Mouse (Mus musculus): ENCODE data around the gene Pik3cb. TPM values are rescaled to one million over a fixed set of nuclear protein-coding genes. Genes with fewer than 3 reads are reported as not detected.
A peak's percentile ranks its signal among the peaks of the same experiment; 100 is the strongest.

The Pik3cb gene
- polyA plus RNA-seq (2014; fragmentation: Nextera tagmentation; extraction: Ambion mirVana) = 1.2 and 1.7 TPM in 2 replicates

DNA sequence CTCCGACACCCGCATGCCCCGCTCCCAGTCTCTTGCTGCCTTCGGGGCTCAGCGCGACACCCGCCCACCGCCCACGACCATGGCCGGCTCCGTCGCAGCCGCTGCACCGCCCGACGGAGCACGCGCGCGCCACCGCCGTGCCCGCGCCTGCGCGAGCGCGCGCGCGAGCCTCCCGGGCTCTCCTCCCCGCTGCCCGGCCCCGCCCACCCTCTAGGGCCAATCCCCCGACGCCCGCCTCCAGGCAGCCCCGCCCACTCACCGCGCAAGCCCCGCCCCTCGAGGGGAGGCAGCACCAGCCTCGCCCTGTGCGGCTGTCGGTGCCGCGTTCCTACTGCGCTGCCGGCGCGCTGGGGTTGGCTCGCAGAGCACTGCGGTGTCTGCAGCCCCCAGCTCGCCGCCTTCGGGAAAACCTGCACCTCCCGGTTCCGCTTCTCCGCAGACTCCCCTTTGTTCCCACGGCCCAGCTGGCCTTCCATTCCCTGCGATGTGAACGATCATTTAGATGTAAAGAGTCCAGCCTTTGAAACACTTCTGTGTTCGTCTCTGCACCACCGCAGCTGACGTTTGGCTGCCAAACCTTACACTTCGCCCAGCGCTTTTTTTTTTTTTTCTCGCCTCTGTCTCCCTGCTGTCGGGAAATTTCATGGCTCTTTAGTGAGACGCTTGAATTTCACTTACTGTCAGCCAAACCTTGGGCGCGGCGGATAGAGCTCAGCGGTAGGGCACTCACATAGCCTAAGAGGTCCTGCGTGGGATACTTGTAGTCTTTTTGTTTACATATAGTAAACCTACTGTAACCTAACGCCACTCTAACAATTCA is at the start of gene Pik3cb:
Gene Pik3cb (minus strand): TSS at position 559 of the 820 bp plus-strand sequence.
- peak; percentile 96 for ATAC-seq (ENCODE audit: insufficient number of reproducible peaks, insufficient read depth, low FRiP score, low read depth)
- Histone ChIP-seq H3K27me3 (ENCODE audit: control insufficient read depth, insufficient read depth, low read length) (no peaks in the 10 kb centered on the region), H3K4me3 (ENCODE audit: low read depth, low read length) (peak within 1 kb of the TSS; percentile 54), H3K9ac (replicated peaks; ENCODE audit: low read depth, low read length) (peak within 1 kb of the TSS; percentile 63), H3K27ac (ENCODE audit: low read length) (0 out of 2 replicates have a peak within 1 kb of the TSS, but pooled peaks have one; percentile 21), H3K4me2 (replicated peaks; ENCODE audit: low read depth, low read length) (peak within 1 kb of the TSS; percentile 55), H3K36me3 (ENCODE audit: control insufficient read depth, insufficient read depth, low read length) (no peaks in the 10 kb centered on the region), H3K9me3 (ENCODE audit: control insufficient read depth, low read depth, low read length) (no peaks in the 10 kb centered on the region), H3K4me1 (ENCODE audit: control insufficient read depth, insufficient read depth, low read length) (0 out of 2 replicates have a peak, but pooled peaks cover 4% of the 10 kb centered on the region)
- WGBS = 1% methylated on average over 49 of the region's 77 CpGs

DNA sequence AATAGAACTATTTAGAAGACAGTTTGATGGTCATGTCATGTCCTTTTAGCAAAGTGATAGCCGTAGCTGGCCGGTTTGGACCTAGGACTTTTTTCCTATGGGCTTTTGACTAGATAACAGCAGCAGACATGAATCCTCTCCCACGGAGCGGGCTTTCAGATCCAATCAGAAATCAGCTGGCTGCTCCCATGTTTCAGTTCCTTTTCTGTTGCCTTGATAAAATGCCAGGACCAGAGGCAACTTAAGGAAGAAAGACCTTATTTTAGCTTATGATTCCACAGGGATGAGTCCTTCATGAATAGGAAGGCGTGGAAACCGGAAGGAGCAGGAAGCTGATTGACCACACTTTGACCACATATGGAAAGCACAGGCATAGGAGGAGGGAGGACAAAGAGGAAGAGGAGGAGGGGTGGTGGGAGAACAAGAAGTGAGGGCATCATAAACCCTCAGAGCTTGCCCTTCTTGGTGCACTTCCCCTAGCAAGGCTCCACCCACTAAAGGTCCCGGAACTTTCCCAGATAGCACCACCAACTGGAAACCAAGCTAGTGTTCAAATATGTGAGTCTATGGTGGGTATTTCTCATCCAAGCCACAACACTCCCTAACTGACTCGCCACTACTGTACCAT is 42.7 kb upstream of the Pik3cb start:
- H3K9me3 ChIP-seq (ENCODE audit: control insufficient read depth, low read depth, low read length) = no peaks in the 10 kb centered on the region
- H3K4me1 ChIP-seq (ENCODE audit: control insufficient read depth, insufficient read depth, low read length) = no peaks in the 10 kb centered on the region
- H3K4me3 ChIP-seq (ENCODE audit: low read depth, low read length) = no peak overlapping the region
- no peaks in the 10 kb centered on the region for H3K27me3 ChIP-seq (ENCODE audit: control insufficient read depth, insufficient read depth, low read length)
- ATAC-seq (ENCODE audit: insufficient number of reproducible peaks, insufficient read depth, low FRiP score, low read depth) = no peak
- H3K36me3 ChIP-seq (ENCODE audit: control insufficient read depth, insufficient read depth, low read length) = no peaks in the 10 kb centered on the region
- H3K9ac ChIP-seq (replicated peaks; ENCODE audit: low read depth, low read length) = no peak overlapping the region
- H3K4me2 ChIP-seq (replicated peaks; ENCODE audit: low read depth, low read length) = no peak overlapping the region
- 78% methylated on average over 8 of the region's 8 CpGs for WGBS
- H3K27ac ChIP-seq (ENCODE audit: low read length) = no peak overlapping the region

DNA sequence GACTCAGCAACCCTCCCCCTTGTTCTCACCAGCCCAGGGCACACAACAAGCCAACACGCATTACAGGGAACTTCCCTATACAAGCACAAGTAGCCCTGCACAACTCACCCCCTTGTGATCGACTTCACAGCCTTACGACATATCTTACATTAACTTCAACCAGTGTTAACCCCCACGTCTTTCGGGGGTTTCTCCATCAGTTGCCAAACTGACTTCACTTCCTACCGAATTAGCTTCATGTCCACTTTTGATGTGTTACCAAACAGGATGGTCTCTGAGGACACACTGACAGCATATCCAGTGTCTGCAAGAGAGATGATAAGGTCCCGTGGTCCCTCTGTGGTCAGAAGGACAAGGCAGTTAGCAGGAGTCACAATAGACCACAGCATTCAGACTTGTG is 41.7 kb upstream of the Pik3cb start:
- Histone ChIP-seq H3K4me3 (ENCODE audit: low read depth, low read length) (no peak overlapping the region), H3K27ac (ENCODE audit: low read length) (no peak overlapping the region), H3K9me3 (ENCODE audit: control insufficient read depth, low read depth, low read length) (no peaks in the 10 kb centered on the region), H3K4me1 (ENCODE audit: control insufficient read depth, insufficient read depth, low read length) (no peaks in the 10 kb centered on the region), H3K27me3 (ENCODE audit: control insufficient read depth, insufficient read depth, low read length) (no peaks in the 10 kb centered on the region), H3K9ac (replicated peaks; ENCODE audit: low read depth, low read length) (no peak overlapping the region), H3K36me3 (ENCODE audit: control insufficient read depth, insufficient read depth, low read length) (no peaks in the 10 kb centered on the region), H3K4me2 (replicated peaks; ENCODE audit: low read depth, low read length) (no peak overlapping the region)
- WGBS = 89% methylated on average over 7 of the region's 7 CpGs
- ATAC-seq (ENCODE audit: insufficient number of reproducible peaks, insufficient read depth, low FRiP score, low read depth) = no peak

- H3K4me3 ChIP-seq (ENCODE audit: low read depth, low read length) = no peak overlapping the region
- ATAC-seq (ENCODE audit: insufficient number of reproducible peaks, insufficient read depth, low FRiP score, low read depth) = no peak
- H3K9ac ChIP-seq (replicated peaks; ENCODE audit: low read depth, low read length) = no peak overlapping the region
- H3K27ac ChIP-seq (ENCODE audit: low read length) = no peak overlapping the region
- H3K9me3 ChIP-seq (ENCODE audit: control insufficient read depth, low read depth, low read length) = no peaks in the 10 kb centered on the region
- no peaks in the 10 kb centered on the region for H3K4me1 ChIP-seq (ENCODE audit: control insufficient read depth, insufficient read depth, low read length)
- H3K4me2 ChIP-seq (replicated peaks; ENCODE audit: low read depth, low read length) = no peak overlapping the region
- H3K36me3 ChIP-seq (ENCODE audit: control insufficient read depth, insufficient read depth, low read length) = no peaks in the 10 kb centered on the region
- WGBS = 73% methylated on average over 8 of the region's 8 CpGs
- H3K27me3 ChIP-seq (ENCODE audit: control insufficient read depth, insufficient read depth, low read length) = no peaks in the 10 kb centered on the region
These were observed 39.9 kb upstream of the Pik3cb start for GRCm38 (mm10) chr9:99180272-99180671.

- H3K9ac ChIP-seq (replicated peaks; ENCODE audit: low read depth, low read length) = no peak overlapping the region
- no peaks in the 10 kb centered on the region for H3K27me3 ChIP-seq (ENCODE audit: control insufficient read depth, insufficient read depth, low read length)
- H3K36me3 ChIP-seq (ENCODE audit: control insufficient read depth, insufficient read depth, low read length) = no peaks in the 10 kb centered on the region
- H3K4me3 ChIP-seq (ENCODE audit: low read depth, low read length) = no peak overlapping the region
- no peak overlapping the region for H3K27ac ChIP-seq (ENCODE audit: low read length)
- 84% methylated on average over 3 of the region's 3 CpGs for WGBS
- H3K4me2 ChIP-seq (replicated peaks; ENCODE audit: low read depth, low read length) = no peak overlapping the region
- no peak for ATAC-seq (ENCODE audit: insufficient number of reproducible peaks, insufficient read depth, low FRiP score, low read depth)
- H3K4me1 ChIP-seq (ENCODE audit: control insufficient read depth, insufficient read depth, low read length) = no peaks in the 10 kb centered on the region
- no peaks in the 10 kb centered on the region for H3K9me3 ChIP-seq (ENCODE audit: control insufficient read depth, low read depth, low read length)
These were observed 38.3 kb upstream of the Pik3cb start for GRCm38 (mm10) chr9:99178736-99179135.

- H3K9me3 ChIP-seq (ENCODE audit: control insufficient read depth, low read depth, low read length) = no peaks in the 10 kb centered on the region
- no peak for ATAC-seq (ENCODE audit: insufficient number of reproducible peaks, insufficient read depth, low FRiP score, low read depth)
- H3K4me1 ChIP-seq (ENCODE audit: control insufficient read depth, insufficient read depth, low read length) = no peaks in the 10 kb centered on the region
- no peak overlapping the region for H3K27ac ChIP-seq (ENCODE audit: low read length)
- no peaks in the 10 kb centered on the region for H3K36me3 ChIP-seq (ENCODE audit: control insufficient read depth, insufficient read depth, low read length)
- 81% methylated on average over 6 of the region's 6 CpGs for WGBS
- no peak overlapping the region for H3K4me2 ChIP-seq (replicated peaks; ENCODE audit: low read depth, low read length)
- no peaks in the 10 kb centered on the region for H3K27me3 ChIP-seq (ENCODE audit: control insufficient read depth, insufficient read depth, low read length)
- no peak overlapping the region for H3K9ac ChIP-seq (replicated peaks; ENCODE audit: low read depth, low read length)
- H3K4me3 ChIP-seq (ENCODE audit: low read depth, low read length) = no peak overlapping the region
These were observed 35.4 kb upstream of the Pik3cb start for GRCm38 (mm10) chr9:99175774-99176173.

GRCm38 (mm10) chr9:99172811-99173210 is 32.4 kb upstream of the Pik3cb start:
- no peaks in the 10 kb centered on the region for H3K27me3 ChIP-seq (ENCODE audit: control insufficient read depth, insufficient read depth, low read length)
- H3K4me1 ChIP-seq (ENCODE audit: control insufficient read depth, insufficient read depth, low read length) = no peaks in the 10 kb centered on the region
- no peaks in the 10 kb centered on the region for H3K9me3 ChIP-seq (ENCODE audit: control insufficient read depth, low read depth, low read length)
- H3K36me3 ChIP-seq (ENCODE audit: control insufficient read depth, insufficient read depth, low read length) = no peaks in the 10 kb centered on the region
- no peak overlapping the region for H3K9ac ChIP-seq (replicated peaks; ENCODE audit: low read depth, low read length)
- no peak overlapping the region for H3K4me3 ChIP-seq (ENCODE audit: low read depth, low read length)
- 73% methylated on average over 2 of the region's 2 CpGs for WGBS
- H3K4me2 ChIP-seq (replicated peaks; ENCODE audit: low read depth, low read length) = no peak overlapping the region
- no peak for ATAC-seq (ENCODE audit: insufficient number of reproducible peaks, insufficient read depth, low FRiP score, low read depth)
- no peak overlapping the region for H3K27ac ChIP-seq (ENCODE audit: low read length)

- no peaks in the 10 kb centered on the region for H3K9me3 ChIP-seq (ENCODE audit: control insufficient read depth, low read depth, low read length)
- no peak for ATAC-seq (ENCODE audit: insufficient number of reproducible peaks, insufficient read depth, low FRiP score, low read depth)
- 70% methylated on average over 10 of the region's 10 CpGs for WGBS
- no peaks in the 10 kb centered on the region for H3K36me3 ChIP-seq (ENCODE audit: control insufficient read depth, insufficient read depth, low read length)
- H3K4me2 ChIP-seq (replicated peaks; ENCODE audit: low read depth, low read length) = no peak overlapping the region
- no peak overlapping the region for H3K9ac ChIP-seq (replicated peaks; ENCODE audit: low read depth, low read length)
- H3K27me3 ChIP-seq (ENCODE audit: control insufficient read depth, insufficient read depth, low read length) = no peaks in the 10 kb centered on the region
- H3K27ac ChIP-seq (ENCODE audit: low read length) = no peak overlapping the region
- no peak overlapping the region for H3K4me3 ChIP-seq (ENCODE audit: low read depth, low read length)
- 0 out of 2 replicates have a peak, but pooled peaks cover 3% of the 10 kb centered on the region for H3K4me1 ChIP-seq (ENCODE audit: control insufficient read depth, insufficient read depth, low read length)
These were observed 30.8 kb upstream of the Pik3cb start for GRCm38 (mm10) chr9:99171186-99171585.

Measured in stomach, embryonic 14.5 days (tissue).